Mouse (Mus musculus): Measurements from ENCODE around the gene Egln1.

Gene Egln1

DNA sequence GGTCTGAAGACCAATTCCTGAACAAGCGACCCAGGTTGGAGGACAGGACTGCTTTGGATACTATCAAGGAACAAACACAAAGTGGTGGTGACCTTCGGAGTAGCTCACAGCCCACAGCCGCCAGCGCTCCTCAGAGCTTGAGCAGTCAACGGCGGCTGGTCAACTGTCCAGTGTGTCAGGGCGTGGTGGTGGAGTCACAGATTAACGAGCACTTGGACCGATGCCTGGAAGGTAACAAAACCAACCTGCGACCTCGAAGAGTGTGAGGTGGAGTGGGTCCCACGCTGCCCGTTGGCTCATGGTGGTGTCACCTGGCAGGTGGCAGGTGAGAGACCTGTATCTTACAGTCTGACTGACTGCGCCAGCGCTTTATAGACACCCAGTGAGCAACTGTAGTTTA, 45.9 kb downstream of the Egln1 start:
- no peak for DNase-seq (ENCODE audit: low read depth, low spot score)

DNA sequence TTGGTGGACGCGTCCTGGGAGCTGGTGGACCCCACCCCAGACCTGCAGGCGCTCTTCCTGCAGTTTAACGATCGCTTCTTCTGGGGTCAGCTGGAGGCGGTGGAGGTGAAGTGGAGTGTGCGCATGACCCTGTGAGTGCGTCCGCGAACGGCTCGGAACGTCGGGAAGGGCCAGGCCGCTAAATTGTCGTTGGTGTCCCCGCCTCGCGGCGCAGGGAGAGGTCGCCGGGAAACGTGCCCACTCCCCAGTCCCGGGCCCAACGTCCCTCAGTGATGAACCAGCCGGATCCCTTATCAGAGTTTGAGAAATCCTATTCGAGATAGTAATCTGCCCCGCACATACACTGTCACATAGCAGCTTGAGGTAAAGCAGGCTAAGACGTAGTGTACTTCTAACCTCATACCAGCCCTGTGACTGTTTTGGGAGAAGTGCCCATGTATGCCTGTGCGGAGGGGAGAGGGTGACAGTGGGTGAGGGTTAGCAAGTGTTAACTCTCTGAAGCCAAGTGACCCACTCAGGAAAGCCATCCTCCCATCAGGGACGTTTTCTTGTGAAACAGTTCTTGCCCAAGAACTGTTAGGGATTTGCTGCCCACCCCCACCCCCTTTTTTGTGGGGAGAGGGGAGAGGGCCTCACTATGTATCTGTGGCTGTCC, 50.7 kb downstream of the Egln1 start:
- no peak for DNase-seq (ENCODE audit: low read depth, low spot score)

DNA sequence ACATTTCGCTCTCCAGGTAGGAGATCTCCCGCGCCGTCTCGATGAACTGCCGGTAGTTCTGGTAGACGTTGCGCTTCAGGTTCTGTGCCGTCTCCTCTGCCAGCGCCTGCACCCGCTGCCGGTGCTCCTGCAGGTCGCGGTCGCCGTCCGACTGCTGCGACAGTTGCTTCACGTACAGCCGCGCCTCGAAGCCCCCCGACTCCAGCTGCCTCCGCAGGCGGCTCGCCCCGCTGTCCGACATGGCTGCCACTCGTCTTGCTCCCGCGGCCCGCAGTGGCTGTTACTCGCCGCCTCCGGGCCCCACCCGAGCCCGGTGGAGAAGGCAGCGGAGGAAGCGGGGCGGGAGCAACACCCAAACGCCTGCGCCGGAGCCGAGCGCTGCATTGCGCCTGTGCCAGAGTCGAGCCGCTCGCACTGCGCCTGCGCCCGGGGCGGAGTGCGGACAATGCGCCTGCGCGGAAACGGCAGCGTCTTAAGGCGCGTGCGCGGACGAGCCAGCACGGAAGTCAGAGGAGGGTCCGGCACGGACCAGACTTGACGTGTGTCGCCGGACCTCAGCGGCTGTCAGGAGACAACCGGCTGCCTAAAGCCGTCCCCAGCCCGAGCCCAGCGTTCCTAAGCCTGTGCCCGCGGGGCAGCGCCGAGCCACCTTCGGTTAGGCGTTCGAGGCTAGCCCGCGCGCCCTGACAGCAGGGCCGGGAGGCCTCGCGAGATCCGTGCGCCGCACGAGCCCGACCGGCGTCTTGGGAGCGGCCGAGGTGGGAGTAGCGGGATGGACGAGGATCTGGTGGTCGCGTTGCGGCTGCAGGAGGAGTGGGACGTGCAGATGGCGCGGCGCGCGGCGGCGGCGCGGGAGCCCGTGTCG, 51.5 kb downstream of the Egln1 start, which contains the start of the genes Exoc8 and Sprtn:
TSS of gene Exoc8 (minus strand) at position 320 of the 865 bp plus-strand sequence.
TSS of gene Sprtn (plus strand) at position 501 of the 865 bp plus-strand sequence.
- DNase-seq (ENCODE audit: low read depth, low spot score), result peak; percentile 97

DNA sequence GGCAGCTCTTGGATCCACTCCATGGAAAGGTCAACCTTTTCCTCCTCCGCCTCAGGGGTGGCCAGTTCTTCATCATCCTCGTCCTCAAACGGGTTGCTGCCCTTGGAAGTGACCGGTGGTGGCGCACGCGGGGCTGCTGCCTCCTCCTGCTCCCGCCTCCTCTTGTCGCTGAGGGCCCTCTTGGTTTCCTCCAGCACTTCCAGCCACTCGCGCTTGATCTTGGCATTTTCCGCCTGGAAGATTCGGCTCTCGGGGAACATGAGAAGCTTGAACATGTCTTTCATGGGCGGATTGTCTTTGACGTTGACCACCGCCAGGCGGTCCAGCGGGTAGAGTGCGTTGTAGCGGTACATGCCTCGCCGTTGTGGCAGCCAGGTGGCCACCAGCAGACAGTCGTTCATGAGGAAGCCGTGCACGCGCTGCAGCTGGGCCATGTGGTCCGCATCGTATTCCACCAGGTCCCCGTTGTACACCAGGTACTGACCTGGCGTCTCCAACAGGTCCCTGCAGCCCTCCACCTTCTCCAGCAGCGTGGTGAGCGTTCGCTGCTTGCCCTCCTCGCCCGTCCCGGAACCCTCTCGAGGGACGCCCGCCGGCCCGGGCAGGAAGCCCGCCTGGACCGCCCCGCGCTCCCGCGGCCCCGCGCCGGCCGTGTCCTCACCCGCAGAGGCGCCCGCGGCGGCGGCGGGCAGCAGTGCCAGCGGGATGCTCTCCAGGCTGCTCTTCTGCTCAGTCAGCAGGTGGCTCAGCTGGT, 52.3 kb downstream of the Egln1 start:
- DNase-seq (ENCODE audit: low read depth, low spot score), result peak; percentile 76

DNA sequence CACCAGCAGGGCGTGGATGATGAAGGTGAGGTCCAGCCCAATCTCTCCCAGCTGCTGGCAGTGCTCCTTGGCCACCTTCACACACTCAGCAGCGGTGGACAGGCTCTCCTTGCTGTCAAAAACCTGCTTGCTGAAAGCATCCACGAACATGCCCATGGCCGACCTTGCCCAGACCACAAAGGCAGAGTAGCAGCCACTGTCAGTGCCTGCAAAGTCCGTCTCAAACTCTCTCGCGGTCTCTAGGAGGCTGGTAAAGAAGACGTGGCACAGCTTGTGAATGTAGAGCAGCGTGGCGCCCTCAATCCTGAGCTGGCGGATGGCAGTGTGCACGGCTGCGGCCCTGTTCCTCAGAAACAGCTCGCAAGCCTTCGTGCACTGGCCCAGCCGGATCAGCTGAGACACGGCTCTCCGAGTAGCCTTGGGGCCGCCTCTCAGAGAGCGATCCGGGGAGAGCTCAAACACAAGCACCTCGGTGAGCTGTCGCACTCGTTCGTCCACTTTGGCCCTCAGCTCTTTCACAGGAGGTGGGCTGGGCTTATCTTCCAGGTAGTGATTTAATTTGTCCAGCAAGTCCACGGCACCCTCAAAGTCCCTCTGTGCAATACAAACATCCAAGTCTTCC, 53.0 kb downstream of the Egln1 start:
- DNase-seq (ENCODE audit: low read depth, low spot score), result no peak

DNA sequence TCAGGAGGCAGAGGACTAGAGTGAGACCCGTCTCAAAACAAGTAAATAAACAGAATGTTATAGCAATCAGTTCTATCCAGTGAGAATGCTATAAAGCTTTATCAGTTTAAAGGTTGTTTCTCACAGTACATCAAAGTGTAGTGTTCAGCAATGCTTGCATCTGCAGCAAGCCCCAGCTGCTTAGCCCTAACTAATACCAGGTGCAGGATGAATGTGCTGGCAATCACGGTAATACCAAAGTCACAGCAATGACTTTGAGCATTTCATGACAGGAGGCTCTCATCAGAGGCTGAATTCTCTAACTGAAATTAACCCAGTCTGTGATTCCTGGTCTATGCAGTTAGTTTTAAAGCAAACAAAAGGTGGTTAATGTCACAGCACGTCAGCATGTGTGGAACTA, 56.5 kb downstream of the Egln1 start:
- DNase-seq (ENCODE audit: low read depth, low spot score), result no peak

DNA sequence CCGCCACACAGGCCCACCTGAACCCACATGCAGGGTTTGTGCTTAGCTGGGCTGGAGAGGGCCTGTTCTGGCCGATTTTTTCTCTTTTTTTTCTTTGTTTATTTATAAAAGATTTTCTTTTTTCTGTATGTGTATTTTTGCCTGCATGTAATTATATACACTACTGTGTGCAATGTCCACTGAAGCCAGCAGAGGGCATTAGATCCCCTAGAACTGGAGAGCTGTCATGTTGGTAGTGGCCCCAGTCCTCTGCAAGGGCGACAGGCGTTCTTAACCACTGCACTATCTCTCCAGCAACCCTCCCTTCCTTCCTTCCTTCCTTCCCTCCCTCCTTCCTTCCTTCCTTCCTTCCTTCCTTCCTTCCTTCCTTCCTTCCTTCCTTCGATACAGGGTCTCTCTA, 60.7 kb downstream of the Egln1 start:
- DNase-seq (ENCODE audit: low read depth, low spot score), result no peak

DNA sequence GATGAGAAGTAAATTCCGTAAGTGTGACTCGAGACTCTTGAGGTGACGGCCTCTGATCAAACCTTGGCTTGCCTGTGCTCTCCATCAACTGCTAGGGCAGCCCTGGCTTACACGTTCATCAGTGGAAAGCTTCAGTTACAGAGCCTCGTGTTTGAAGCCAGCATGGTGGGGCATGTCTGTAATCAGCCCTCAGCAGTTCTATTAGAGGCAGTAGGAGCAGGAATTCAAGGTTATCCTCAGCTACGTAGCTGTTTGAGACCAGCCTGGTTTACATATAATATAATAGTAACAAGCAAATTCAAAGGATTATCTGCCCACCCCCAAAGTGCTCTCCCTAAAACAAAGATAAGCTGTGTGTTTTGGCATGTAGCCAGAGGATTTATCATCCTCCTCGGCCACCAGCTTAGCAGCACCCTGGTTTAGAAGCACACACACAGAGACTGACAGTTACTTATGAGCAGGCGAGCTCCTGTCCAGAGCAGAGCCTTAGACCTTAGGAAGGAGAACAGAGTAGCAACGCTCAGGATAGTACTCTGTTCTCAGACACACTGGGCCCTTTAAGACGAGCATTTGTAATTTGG, 70.1 kb downstream of the Egln1 start:
- no peak for DNase-seq (ENCODE audit: low read depth, low spot score)

DNA sequence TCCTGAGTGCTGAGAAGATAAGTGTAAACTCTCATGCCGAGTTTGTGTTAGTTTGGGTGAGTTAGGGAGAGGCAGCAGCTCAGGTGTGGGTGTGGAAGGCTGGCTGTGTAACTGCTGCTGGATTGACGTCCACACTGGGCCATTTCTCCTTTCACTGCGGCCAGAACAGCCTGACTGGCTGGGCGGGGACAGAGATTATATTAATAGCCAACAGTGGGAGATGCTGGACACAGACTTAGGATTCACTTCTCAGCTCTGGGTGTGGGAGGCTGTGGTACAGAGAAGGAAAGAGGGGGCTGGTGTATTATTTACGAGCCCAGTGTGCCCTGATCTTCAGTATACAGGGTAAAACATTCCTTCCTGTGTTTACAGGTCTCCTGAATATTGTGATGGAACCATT, 71.0 kb downstream of the Egln1 start:
- DNase-seq (ENCODE audit: low read depth, low spot score), result no peak

DNA sequence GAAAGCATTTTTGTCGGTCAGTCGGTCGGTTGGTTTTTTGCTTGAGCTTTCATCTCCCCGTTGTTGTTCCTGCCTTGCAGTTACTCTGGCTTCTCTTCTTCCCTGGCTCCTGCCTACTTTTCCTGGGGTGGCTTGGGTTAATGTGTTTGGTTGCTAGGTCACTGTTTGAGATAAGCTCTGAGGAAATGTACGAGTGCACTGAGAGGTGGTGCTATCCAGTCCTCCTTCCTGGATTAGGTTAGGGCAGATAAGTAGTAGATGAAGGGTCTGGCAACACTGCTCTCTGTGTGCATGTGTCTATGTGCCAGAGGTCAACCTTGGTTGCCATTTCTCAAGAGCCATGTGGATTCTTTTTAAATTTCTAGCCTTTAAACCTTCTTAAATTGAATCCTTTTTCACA, 76.4 kb downstream of the Egln1 start:
- no peak for DNase-seq (ENCODE audit: low read depth, low spot score)

DNA sequence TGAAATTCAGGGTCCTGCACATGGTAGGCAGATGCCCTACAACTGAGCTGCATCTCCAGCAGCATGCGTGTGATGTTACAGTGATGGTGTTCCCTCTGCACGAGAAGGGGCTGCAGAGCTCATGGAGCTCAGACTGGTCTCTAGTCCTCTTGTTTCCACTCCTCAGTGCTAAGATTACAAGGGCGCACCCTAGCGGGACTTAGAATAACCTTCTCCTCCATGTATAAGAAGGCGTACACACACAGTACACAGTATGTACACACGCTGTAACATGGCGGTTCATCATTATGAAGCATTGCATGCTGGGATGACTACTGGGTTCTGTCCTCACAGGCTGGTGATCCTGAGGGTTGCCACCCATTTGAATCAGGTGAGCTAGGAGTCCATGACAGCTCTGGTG, 77.0 kb downstream of the Egln1 start:
- no peak for DNase-seq (ENCODE audit: low read depth, low spot score)

DNA sequence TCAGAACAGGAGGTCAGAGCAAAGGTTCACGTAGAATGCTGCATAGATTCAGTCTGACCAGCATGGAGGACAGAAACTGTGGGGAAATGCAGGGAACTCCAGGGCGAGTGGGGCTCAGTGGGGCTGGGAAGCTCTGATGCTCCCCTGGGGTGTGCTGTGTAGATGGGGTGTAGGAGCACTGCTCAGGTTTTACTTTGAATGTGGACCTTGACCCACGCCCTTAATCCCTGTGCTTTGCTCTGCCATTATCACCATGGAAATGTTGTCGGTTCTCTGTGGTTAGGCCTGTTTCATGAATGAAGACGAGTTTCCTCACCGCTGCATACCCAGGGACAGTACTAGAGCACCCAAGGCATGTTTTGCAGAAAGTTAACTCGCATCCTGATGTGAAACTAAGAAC, 77.7 kb downstream of the Egln1 start:
- DNase-seq (ENCODE audit: low read depth, low spot score), result no peak

DNA sequence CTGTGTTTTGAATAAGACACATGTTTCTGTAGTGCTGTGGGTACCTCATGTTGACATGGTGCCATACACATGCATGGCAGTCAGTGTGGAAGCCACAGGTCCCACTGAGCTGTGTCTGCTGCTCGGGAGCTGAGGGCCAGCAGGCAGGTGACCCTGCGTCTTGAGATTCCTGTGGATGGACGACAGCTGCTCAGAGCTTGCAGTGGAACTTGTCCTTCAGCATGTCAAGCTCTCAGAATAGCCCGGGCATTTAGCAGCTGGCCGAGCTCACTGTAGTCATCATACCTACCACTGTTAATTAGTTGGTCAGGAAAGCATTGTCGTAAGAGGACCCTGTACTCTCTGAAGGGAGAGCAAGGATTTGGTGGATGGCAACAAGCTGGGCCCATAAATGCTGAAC, 79.4 kb downstream of the Egln1 start:
- DNase-seq (ENCODE audit: low read depth, low spot score), result no peak

DNA sequence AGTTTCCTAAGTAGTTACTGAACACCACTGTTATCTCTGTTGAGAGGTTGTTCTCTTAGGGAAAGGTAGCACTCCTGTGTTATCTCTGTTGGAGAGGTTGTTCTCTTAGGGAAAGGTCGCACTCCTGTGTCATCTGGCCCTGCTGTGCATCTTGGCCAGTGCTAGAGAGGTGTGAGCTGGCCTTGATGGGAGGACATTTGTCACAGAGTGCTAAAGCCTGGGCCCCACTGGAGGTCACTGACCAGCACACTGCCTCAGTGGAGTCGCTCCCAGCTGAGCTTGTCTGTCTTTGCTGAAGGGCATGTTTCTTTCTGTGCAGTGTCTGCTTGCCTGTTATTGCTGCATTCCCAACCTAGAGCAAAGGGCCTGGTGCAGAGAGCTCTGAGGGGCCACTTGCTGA, 82.0 kb downstream of the Egln1 start:
- DNase-seq (ENCODE audit: low read depth, low spot score), result no peak

DNA sequence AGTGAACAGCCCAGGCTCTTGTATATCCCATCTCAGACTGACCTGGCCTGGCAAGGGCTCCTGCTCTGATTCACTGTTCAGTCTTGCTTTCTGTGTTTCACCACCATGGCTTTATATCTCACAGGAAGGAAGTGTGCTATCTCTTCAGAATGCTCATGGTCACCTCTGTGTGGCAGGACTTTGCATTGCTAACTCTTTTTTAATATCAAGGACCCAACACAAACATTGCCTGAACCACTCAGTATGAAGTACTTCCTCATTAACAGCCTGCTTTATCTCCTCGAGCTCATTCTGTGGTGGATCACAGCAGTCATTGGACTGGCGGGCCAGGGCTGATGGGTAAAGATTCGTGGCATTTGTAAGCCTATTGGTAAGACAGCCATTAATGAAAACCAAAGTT, 82.5 kb downstream of the Egln1 start:
- DNase-seq (ENCODE audit: low read depth, low spot score), result no peak

DNA sequence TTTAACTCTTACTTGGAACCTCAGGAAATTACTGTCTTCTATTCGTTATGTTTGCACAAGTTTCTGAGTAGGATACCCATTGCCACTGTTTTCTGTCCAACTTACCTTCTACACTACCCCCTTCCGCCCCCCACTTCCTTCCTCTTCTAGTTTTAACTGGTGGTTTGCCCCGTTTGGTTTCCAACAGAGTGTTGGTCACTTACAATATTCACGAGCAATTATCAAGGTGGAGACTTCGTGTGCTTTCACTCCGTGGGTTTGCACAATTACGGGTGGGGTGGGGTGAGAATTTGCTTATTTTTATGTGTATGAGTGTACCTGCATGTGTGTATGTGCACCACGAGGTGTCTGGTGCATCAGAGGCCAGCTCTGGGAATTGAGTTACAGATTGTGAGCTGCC, 85.4 kb downstream of the Egln1 start:
- peak; percentile 62 for DNase-seq (ENCODE audit: low read depth, low spot score)

DNA sequence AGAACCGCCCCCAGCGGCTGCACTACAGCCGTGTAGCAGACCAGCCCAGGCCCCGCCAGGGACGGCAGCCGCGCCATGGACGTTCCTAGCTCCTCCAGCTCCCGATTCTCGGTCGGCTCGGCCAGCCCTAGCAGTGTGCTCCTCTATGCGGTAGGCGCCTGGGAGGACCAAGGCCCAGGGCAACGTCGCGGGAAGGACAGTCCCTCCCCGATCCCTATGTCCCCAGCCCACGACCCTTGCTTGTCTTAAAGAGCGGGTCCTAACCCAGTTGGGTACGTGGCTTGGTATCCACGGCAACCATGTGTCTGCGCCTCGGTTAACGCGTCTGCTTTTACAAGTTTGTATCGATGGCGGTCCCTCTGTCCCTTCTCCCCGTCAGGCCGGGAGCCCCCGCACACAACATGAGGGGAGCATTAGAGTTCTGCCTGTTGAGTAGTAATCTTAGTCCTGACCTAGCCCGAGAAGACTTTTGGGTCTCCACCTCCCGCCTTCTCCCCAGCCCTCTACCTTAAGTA, 85.9 kb downstream of the Egln1 start:
- no peak for DNase-seq (ENCODE audit: low read depth, low spot score)

DNA sequence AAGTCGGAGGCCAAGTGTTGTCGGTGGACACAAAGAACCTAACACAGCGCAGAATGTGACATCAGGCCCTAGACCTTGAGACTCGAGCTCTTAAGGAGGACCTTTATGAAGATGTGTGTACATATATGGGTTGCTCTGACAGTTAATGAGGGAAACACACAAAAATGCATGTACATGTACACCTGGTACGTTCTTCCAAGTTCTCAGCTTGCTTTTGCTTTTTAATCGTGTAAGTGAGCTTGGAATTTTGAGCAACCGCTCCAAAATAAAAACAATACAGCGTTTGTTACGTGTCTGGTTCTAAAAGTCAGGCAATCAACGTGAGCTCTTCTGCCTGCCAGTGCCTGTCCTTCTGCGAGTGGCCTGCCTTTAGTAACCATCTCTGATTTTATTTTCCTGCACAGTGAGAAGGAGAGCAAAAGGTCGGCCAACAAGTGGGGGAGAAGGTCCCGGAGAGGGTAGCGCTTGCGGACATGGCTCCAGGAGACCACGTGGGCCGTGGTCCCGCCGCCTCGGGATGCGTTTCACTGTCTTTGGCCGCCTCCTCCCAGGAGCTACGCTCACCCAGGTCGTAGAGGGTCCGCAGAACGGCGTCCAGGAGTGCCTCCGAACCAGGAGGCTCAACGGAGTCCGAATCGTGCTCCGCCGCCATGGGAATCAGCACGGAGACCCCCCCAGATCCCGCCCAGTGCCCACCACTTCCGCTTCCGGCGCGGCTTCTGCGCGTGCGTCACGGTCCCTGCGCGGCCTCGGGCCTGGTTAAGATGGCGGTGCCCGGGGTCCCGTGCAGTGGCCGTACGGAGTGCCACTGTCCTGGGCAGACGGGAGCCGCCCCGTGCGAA, 86.6 kb downstream of the Egln1 start, which contains the start of the genes Gnpat and 2810004N23Rik:
TSS of gene Gnpat (plus strand) at position 713 of the 842 bp plus-strand sequence.
TSS of gene 2810004N23Rik (minus strand) at position 800 of the 842 bp plus-strand sequence.
- peak; percentile 95 for DNase-seq (ENCODE audit: low read depth, low spot score)

DNA sequence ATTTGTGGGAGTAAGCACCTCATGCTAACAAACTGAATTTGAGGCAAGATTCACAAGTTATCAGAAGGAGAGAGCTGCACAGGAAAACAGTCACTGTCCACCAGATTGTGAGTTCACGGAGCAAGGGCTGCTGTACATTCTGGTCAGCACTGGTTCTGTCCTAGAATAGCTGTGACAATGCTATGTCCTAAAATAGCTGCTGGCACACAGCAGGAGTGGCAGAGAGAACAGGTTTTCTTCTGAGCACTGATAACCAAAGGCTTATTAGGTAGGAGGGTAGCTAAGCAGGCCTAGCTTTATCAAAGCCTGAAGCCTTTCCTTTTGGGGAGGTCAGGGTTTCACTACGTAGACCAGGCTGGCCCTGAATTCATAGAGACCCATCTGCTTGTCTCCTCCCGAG, 88.9 kb downstream of the Egln1 start:
- no peak for DNase-seq (ENCODE audit: low read depth, low spot score)

DNA sequence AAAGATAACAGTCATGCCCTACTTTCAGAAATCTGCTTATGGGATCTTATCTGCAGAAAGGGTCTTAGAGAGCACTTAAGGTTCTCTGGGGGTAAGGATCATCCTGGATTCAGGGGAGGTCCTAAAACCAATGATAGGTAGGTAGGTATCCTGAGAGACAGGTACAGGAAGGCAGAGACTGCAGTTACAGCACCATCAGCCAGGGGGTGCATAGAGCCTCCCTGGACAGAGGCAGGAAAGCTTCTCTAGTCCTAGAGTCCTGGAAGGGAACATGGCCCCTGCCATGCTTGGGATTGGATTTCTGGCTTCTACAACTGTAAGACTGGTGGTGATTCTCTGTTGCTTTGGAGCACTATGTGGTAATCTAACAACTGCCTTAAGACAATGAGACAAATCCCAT, 89.7 kb downstream of the Egln1 start:
- peak; percentile 34 for DNase-seq (ENCODE audit: low read depth, low spot score)
